Mouse (Mus musculus): ENCODE results near the gene S100a16.

DNA sequence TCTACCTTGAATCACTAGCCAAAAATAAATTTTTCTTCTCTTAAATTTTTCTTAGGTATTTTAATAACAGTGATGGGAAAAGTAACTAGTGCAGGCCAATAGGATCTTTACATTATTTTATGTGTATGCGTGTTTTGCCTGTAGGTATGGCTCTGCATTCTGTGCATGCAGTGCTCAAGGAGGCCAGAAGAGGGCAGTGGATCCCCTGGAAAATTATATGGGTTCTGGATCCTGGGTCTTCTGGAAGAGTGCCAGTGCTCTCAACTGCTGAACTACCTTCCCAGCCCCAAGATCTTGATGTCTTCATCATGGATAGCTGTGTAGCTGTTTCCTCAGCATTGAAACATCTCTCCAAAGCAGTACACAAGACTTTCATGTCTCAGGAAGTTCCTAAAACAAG lies 45.1 kb downstream of the S100a16 start:
- TF ChIP-seq POLR2A (IDR thresholded peaks at IDR 0.05; ENCODE audit: insufficient read length, low read depth) = no peak
- TF ChIP-seq POLR2AphosphoS2 (IDR thresholded peaks at IDR 0.05; ENCODE audit: insufficient read length, low read depth) = no peak
- TF ChIP-seq MAX (IDR thresholded peaks at IDR 0.05; ENCODE audit: low read depth) = no peak
- TF ChIP-seq USF1 (IDR thresholded peaks at IDR 0.05; ENCODE audit: low read depth) = no peak
- TF ChIP-seq TCF3 (IDR thresholded peaks at IDR 0.05; ENCODE audit: insufficient read length, low read depth) = no peak
- no peak for TF ChIP-seq TCF12 (IDR thresholded peaks at IDR 0.05; ENCODE audit: insufficient read depth, poor library complexity, severe bottlenecking)
- no peak for TF ChIP-seq E2F4 (IDR thresholded peaks at IDR 0.05; ENCODE audit: insufficient read depth)
- no peak for TF ChIP-seq CEBPB (IDR thresholded peaks at IDR 0.05; ENCODE audit: insufficient read depth, poor library complexity, severe bottlenecking)

Data from myocyte (in vitro differentiated cells).